Mouse (Mus musculus) myocyte (in vitro differentiated cells): ENCODE data around the gene Zfp787.

Experiments used
- MAX ChIP-seq: IDR thresholded peaks from one replicate; pipeline ENCODE4 v1.6.1; 2011; ENCODE audit warnings: low read depth, mild to moderate bottlenecking, control low read depth
- POLR2A ChIP-seq: IDR thresholded peaks from one replicate; pipeline ENCODE4 v1.6.1; 2011; ENCODE audit warnings: low read depth, mild to moderate bottlenecking, control low read depth, moderate library complexity; ENCODE audit not compliant: insufficient read length

- TF ChIP-seq MAX (no peak), POLR2A (no peak)
Measured at GRCm38 (mm10) chr7:6159604-6160003, 3.8 kb upstream of the Zfp787 start.
